Mouse (Mus musculus) spleen, postnatal 36 days (tissue): ENCODE data around the gene Rasal1.

Source experiments
- DNase-seq, 2 experiments: peaks; one replicate each; pipeline ENCODE4 v3.0.0; 2022; ENCODE audit warnings: low spot score in 2 of 2, mixed read lengths in 1 of 2

The Rasal1 gene

DNA sequence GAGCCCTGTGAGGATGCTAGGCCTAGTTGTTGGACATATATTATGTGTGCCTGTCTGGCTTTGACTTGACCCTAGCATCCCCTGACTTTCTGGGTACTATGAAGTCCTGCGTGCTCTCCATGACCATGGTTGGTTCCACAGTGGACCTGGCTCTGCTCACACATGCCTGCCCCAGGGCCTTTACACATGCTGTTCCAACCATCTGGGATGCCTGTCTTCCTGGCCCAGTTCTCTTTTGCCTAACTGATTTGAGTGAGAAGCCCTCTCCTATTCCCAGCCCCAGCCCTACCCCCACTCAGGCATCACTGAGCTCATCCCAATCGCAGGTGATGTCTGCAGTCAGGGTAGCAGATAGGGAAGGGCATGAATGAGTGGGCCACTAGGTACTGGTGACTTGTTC, 5.3 kb downstream of the Rasal1 start:
- no peak for DNase-seq

- no peak for DNase-seq
Observed at GRCm38 (mm10) chr5:120656281-120656751, 7.7 kb downstream of the Rasal1 start.

DNA sequence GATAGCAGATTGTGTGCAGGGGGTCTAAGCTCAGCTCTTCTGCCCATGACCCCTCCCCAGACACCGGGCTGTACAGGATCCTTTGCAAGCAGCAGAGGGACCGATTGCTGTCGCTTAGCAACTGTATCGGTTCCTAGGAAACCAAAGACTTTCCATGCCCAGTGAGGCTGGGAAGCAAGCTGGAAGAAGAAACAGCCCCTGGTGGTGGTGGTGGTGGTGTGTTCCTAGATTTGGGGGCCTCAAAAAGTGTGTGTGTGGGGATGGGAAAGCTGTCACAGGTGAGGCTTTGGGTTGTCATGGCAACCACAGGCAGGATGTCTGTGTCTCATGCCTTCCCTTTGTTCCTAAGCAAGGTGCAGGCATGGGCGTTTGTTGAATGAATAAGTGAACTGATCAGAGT, 12.2 kb downstream of the Rasal1 start:
- DNase-seq: no peak

DNA sequence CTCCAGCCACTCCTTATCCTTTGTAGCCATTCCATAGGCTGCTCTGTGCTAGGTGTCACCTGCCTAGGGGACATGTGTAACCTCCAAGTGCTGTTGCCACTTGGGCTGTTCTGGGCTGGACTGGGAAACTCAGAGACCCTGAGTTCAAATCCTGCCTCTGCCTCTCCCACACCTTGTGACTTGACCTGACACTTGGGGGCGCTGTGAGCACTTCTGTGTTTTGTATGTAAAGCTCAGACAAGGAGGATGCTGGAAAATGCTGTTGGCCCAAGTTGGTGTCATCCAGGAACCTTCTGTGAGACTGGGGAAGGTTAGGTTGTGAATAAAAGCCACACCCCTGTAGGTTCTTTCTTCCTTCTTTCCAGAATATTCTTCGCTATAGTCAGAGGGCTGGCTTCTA, 16.3 kb downstream of the Rasal1 start:
- no peak for DNase-seq

DNA sequence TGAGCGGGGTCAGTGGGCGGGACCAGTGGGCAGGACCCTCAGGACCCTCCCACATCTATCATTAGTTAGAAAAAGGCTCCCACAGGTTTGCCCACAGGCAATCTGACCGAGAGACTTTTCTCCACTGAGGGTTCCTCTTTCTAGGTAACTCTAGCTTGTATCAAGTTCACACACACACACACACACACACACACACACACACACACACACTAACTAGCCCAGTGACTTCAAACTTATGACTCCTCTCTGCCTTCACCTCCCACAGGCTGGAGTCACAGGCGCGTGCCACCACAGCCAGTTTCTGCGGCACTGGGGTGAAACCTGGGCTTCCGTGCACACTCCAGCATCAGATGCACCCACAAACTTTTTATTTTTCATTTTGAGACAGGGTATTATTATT, 20.1 kb downstream of the Rasal1 start:
- DNase-seq: peak; percentile 48 to 59

GRCm38 (mm10) chr5:120670132-120670531, 21.5 kb downstream of the Rasal1 start:
- peak in 1 of 2 experiments; percentile 52 for DNase-seq

GRCm38 (mm10) chr5:120671865-120672264, 23.3 kb downstream of the Rasal1 start:
- DNase-seq: no peak

- peak; percentile 73 to 75 for DNase-seq
Observed at GRCm38 (mm10) chr5:120673626-120674025, 25.0 kb downstream of the Rasal1 start.

- peak in 1 of 2 experiments; percentile 35 for DNase-seq
Observed at GRCm38 (mm10) chr5:120674229-120675145, 25.9 kb downstream of the Rasal1 start.

DNA sequence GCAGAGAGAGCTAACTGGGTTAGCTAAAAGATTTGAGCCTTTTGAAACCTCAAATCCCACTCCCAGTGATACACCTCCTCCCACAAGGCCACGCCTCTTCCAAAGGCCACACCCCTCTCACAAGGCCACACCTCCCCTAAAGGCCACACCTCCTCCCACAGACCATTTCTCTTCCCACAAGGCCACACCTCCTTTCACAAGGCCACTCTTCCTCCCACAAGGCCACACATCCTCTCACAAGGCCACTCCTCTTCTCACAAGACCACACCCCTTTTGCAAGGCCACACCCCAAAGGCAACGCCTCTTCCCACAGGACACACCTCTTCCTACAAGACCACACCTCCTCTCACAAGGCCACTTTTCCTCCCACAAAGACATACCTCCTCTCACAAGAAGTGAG, 28.9 kb downstream of the Rasal1 start:
- peak; percentile 77 to 78 for DNase-seq

- DNase-seq: peak; percentile 70 to 71
Observed at GRCm38 (mm10) chr5:120679676-120680555, 31.3 kb downstream of the Rasal1 start.

- no peak for DNase-seq
Observed at GRCm38 (mm10) chr5:120680918-120681317, 32.3 kb downstream of the Rasal1 start.

- peak; percentile 73 to 76 for DNase-seq
Observed at GRCm38 (mm10) chr5:120682982-120683771, 34.6 kb downstream of the Rasal1 start.

DNA sequence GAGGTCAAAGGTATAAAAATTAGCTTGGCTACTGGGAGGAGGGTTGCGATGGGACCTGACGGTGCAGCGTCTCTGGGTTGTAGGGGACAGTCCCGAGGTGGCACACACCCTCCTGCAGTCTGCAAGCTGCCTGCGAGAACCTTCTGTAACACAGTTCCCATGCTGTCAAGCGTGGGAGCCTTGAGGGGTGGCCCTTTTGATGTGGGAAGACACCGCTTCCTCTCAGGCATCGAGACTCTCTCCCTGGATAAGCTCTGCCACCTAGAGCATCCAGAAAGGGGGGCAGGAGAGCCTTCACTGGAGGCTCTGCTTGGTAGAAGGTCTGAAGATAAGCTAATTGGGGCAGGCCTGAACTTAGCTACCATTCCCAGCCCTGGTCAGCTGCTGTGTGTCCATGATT, 37.1 kb downstream of the Rasal1 start:
- DNase-seq: peak; percentile 83 to 84

GRCm38 (mm10) chr5:120686749-120687483, 38.3 kb downstream of the Rasal1 start:
- no peak for DNase-seq

DNA sequence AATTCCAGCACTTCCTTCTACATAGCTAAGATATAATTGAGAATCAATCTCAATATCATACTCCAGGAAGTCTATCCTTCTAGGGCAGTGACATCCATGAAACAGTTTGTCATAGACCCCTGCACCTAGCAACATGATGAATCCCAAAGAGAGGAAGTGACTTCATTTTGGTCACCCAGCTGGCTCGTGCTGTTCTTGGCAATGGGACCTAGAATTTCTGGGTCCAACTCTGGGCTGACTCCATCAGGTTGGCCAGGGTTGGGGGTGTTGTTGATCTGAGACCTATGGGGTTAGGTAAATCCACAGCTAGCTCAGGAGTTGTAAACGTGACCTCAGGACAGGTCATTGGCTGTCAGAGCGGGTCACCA, 38.9 kb downstream of the Rasal1 start:
- DNase-seq: no peak

DNA sequence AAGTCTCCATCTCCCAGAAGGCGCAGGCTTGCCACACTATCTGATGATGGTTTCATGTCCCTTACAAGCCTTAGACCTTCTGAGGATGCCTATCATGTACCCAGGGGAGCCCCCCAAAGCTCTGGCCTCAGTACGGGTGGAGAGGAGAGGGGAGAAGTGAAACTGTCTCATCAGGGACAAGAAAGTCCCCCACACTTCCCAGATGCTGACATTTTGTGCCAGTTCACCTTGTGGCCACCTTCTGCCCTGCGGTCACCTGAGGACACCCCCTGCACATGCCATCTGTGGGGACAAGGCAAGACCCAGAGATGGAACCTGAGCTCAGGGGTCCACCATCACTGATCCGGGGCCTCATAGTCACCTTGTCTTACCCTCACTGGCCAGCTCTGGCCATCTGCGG, 39.3 kb downstream of the Rasal1 start:
- DNase-seq: peak; percentile 83 to 84

GRCm38 (mm10) chr5:120688434-120688833, 39.8 kb downstream of the Rasal1 start:
- DNase-seq: peak; percentile 90 to 91

DNA sequence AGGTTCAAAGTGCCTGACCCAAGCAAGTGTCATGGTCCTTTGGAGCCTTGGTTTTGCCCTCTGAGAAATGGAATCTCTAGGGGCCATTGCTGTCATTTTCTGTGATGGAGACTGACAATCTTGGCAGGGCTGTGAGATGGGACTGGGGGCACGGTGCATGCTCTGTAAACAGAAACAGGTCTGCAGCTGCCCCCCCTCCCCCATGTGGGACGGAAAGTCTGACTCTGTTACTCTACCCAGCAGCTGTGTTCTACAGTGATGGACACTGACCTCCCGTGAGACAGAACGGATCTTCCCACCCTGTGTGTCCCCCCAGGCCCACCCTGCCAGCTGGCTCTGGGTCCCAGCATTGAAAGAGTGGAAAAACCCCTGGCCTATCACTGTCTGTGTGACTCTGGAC, 41.8 kb downstream of the Rasal1 start:
- DNase-seq: peak in 1 of 2 experiments; percentile 67

GRCm38 (mm10) chr5:120692034-120692433, 43.4 kb downstream of the Rasal1 start:
- no peak for DNase-seq
